Mouse (Mus musculus): ENCODE data around the gene Xlr5a.
"Not testable (repeated sequence)": the region's sequence is repeated elsewhere in the genome, so short reads cannot be mapped to it uniquely, and the experiment has no call there.

Gene Xlr5a

GRCm38 (mm10) chrX:73143218-73143618 is 149.6 kb downstream of the Xlr5a start:
- DNase-seq (ENCODE audit: low spot score), result not testable (repeated sequence)

GRCm38 (mm10) chrX:73122859-73123829 is 169.6 kb downstream of the Xlr5a start:
- DNase-seq (ENCODE audit: low spot score), result not testable (repeated sequence)

- DNase-seq (ENCODE audit: low spot score), result not testable (repeated sequence)
These were observed 176.0 kb downstream of the Xlr5a start, which contains the start of gene Gm14685 for GRCm38 (mm10) chrX:73116747-73117146. TSS of gene Gm14685 (plus strand) at chrX:73117047.

- not testable (repeated sequence) for DNase-seq (ENCODE audit: low spot score)
These were observed 195.8 kb downstream of the Xlr5a start, which contains the start of gene Xlr3a for GRCm38 (mm10) chrX:73096941-73097508. TSS of gene Xlr3a (minus strand) at chrX:73097095.

GRCm38 (mm10) chrX:73082267-73083055 is 210.3 kb downstream of the Xlr5a start, which contains the start of gene Xlr4a:
TSS of gene Xlr4a (minus strand) at chrX:73082478.
- not testable (repeated sequence) for DNase-seq (ENCODE audit: low spot score)

GRCm38 (mm10) chrX:73066765-73067312 is 225.9 kb downstream of the Xlr5a start:
- DNase-seq (ENCODE audit: low spot score), result not testable (repeated sequence)

GRCm38 (mm10) chrX:73064415-73064793 is 228.4 kb downstream of the Xlr5a start, which contains the start of gene Pnma3:
TSS of gene Pnma3 (plus strand) at chrX:73064787.
- DNase-seq (ENCODE audit: low spot score), result no peak

GRCm38 (mm10) chrX:73063512-73064414 is 229.0 kb downstream of the Xlr5a start:
- no peak for DNase-seq (ENCODE audit: low spot score)

GRCm38 (mm10) chrX:73062323-73062722 is 230.5 kb downstream of the Xlr5a start:
- DNase-seq (ENCODE audit: low spot score), result no peak

GRCm38 (mm10) chrX:73061528-73061927 is 231.2 kb downstream of the Xlr5a start:
- DNase-seq (ENCODE audit: low spot score), result no peak

Measured in c-Kit-positive CD71-positive TER-119-positive erythroid progenitor cells, embryonic 14.5 days (primary cell).